In genomic region chr11:105180471-105181091, GRCm38 (mm10) we compare ENCODE assay signal across 8 mouse cellular contexts. TPM values are rescaled to one million over a fixed set of nuclear protein-coding genes. Genes with fewer than 3 reads are reported as not detected.
DNase-seq lines count a peak whose midpoint lies in the region; ATAC-seq and TF ChIP-seq lines count a peak whose summit lies in the region.

No protein-coding gene starts in this region.

- H3K4me1 ChIP-seq in E14TG2a.4 (replicated peaks; ENCODE audit: low read depth, low read length), result peaks cover 45% of the 10 kb centered on the region
- peaks cover 8% of the 10 kb centered on the region; the same call in 1 of the 2 replicates for H3K4me1 ChIP-seq in bone marrow macrophage, adult 2 months (ENCODE audit: control insufficient read depth, insufficient read depth, low read length)
- H3K4me1 ChIP-seq in erythroblast, embryonic 14.5 days (ENCODE audit: control insufficient read depth), result peaks cover 52% of the 10 kb centered on the region
- peaks cover 33% of the 10 kb centered on the region for H3K4me1 ChIP-seq in heart, embryonic 13.5 days
- peaks cover 9% of the 10 kb centered on the region for H3K4me1 ChIP-seq in kidney, postnatal 0 days (replicated peaks; ENCODE audit: insufficient read depth, low read length)
- peaks cover 37% of the 10 kb centered on the region for H3K4me1 ChIP-seq in neural tube, embryonic 13.5 days (replicated peaks)
- peaks cover 10% of the 10 kb centered on the region for H3K4me1 ChIP-seq in thymus, adult 2 months (replicated peaks; ENCODE audit: control insufficient read depth, insufficient read depth, low read length)

- no peaks in the 10 kb centered on the region for H3K27me3 ChIP-seq in E14TG2a.4 (ENCODE audit: insufficient read depth, low read length)
- no peaks in the 10 kb centered on the region for H3K27me3 ChIP-seq in erythroblast, embryonic 14.5 days (ENCODE audit: control insufficient read depth)
- H3K27me3 ChIP-seq in heart, embryonic 13.5 days (replicated peaks), result no peaks in the 10 kb centered on the region
- no peaks in the 10 kb centered on the region for H3K27me3 ChIP-seq in kidney, postnatal 0 days (ENCODE audit: insufficient read depth, low read length)
- no peaks in the 10 kb centered on the region for H3K27me3 ChIP-seq in neural tube, embryonic 13.5 days
- no peaks in the 10 kb centered on the region for H3K27me3 ChIP-seq in thymus, adult 2 months (ENCODE audit: control insufficient read depth, insufficient read depth, low read length)

- H3K9me3 ChIP-seq in E14TG2a.4 (ENCODE audit: low read length), result no peaks in the 10 kb centered on the region
- no peaks in the 10 kb centered on the region for H3K9me3 ChIP-seq in erythroblast, embryonic 14.5 days (ENCODE audit: control insufficient read depth, low read length)
- H3K9me3 ChIP-seq in heart, embryonic 13.5 days, result no peaks in the 10 kb centered on the region
- H3K9me3 ChIP-seq in kidney, postnatal 0 days (replicated peaks; ENCODE audit: low read length), result no peaks in the 10 kb centered on the region
- H3K9me3 ChIP-seq in neural tube, embryonic 13.5 days, result no peaks in the 10 kb centered on the region

- peak overlapping the region; percentile 91 for H3K4me3 ChIP-seq in E14TG2a.4 (replicated peaks; ENCODE audit: low read length)
- peak overlapping the region; percentile 69 for H3K4me3 ChIP-seq in bone marrow macrophage, adult 2 months (ENCODE audit: insufficient read depth, low read length)
- H3K4me3 ChIP-seq in erythroblast, embryonic 14.5 days (replicated peaks), result peak overlapping the region; percentile 86
- peak overlapping the region; percentile 97 for H3K4me3 ChIP-seq in heart, embryonic 13.5 days
- peak overlapping the region; percentile 96 for H3K4me3 ChIP-seq in kidney, postnatal 0 days (replicated peaks; ENCODE audit: low read depth, low read length)
- peak overlapping the region; percentile 98 for H3K4me3 ChIP-seq in neural tube, embryonic 13.5 days
- peak overlapping the region; percentile 95 for H3K4me3 ChIP-seq in thymus, adult 2 months (ENCODE audit: control insufficient read depth, insufficient read depth, low read length)

- H3K27ac ChIP-seq in bone marrow macrophage, adult 2 months (ENCODE audit: insufficient read depth, low read depth, low read length), result peak overlapping the region; percentile 56
- peak overlapping the region; percentile 97 for H3K27ac ChIP-seq in heart, embryonic 13.5 days (replicated peaks)
- H3K27ac ChIP-seq in kidney, postnatal 0 days, result peak overlapping the region; percentile 98
- peak overlapping the region; percentile 94 for H3K27ac ChIP-seq in neural tube, embryonic 13.5 days (replicated peaks)
- H3K27ac ChIP-seq in thymus, adult 2 months (ENCODE audit: control insufficient read depth, insufficient read depth, low read length), result peak overlapping the region; percentile 80

- no peak for TF ChIP-seq POLR2A in bone marrow macrophage, adult 2 months (IDR thresholded peaks at IDR 0.05; ENCODE audit: borderline replicate concordance, low read depth, low read length)
- TF ChIP-seq POLR2A in thymus, adult 2 months (IDR thresholded peaks at IDR 0.05; ENCODE audit: control insufficient read depth, extremely low read depth, insufficient read depth, low read length, poor library complexity), result no peak

- under 1% methylated on average over 35 of the region's 35 CpGs for WGBS in heart, embryonic 13.5 days
- WGBS in kidney, postnatal 0 days, result under 1% methylated on average over 34 of the region's 35 CpGs
- under 1% methylated on average over 35 of the region's 35 CpGs for WGBS in neural tube, embryonic 13.5 days
- under 1% methylated on average over 35 of the region's 35 CpGs for WGBS in thymus, adult 2 months

- no peak for TF ChIP-seq CTCF in E14TG2a.4 (conservative IDR thresholded peaks at IDR 0.05; ENCODE audit: low read length)
- no peak for TF ChIP-seq CTCF in bone marrow macrophage, adult 2 months (IDR thresholded peaks at IDR 0.05; ENCODE audit: low read depth, low read length)
- TF ChIP-seq CTCF in kidney, postnatal 0 days (IDR thresholded peaks at IDR 0.05; ENCODE audit: low read depth), result no peak
- TF ChIP-seq CTCF in thymus, adult 2 months (IDR thresholded peaks at IDR 0.05; ENCODE audit: borderline replicate concordance, control insufficient read depth, extremely low read depth, insufficient read depth, low read length, poor library complexity), result no peak

- ATAC-seq in heart, embryonic 13.5 days (ENCODE audit: extremely low read depth, insufficient number of reproducible peaks, low FRiP score, low TSS enrichment), result peak; percentile 7
- peak; percentile 35 for ATAC-seq in kidney, postnatal 0 days (replicated peaks; ENCODE audit: low FRiP score, low read depth)
- ATAC-seq in neural tube, embryonic 13.5 days (ENCODE audit: low read depth), result peak; percentile 27

- H3K9ac ChIP-seq in heart, embryonic 13.5 days, result peak overlapping the region; percentile 97
- peak overlapping the region; percentile 100 for H3K9ac ChIP-seq in kidney, postnatal 0 days (ENCODE audit: low read depth, low read length)
- H3K9ac ChIP-seq in neural tube, embryonic 13.5 days, result peak overlapping the region; percentile 99

- DNase-seq in kidney, postnatal 0 days (ENCODE audit: low spot score), result peak; percentile 47
- peak; percentile 28 to 38 for DNase-seq in lung, adult 18-20 months
- peak; percentile 70 for DNase-seq in thymus, adult 2 months

- H3K4me2 ChIP-seq in heart, embryonic 13.5 days, result peak overlapping the region; percentile 74
- H3K4me2 ChIP-seq in kidney, postnatal 0 days (ENCODE audit: low read length), result peak overlapping the region; percentile 90
- H3K4me2 ChIP-seq in neural tube, embryonic 13.5 days, result peak overlapping the region; percentile 82

- peaks cover 32% of the 10 kb centered on the region for H3K36me3 ChIP-seq in E14TG2a.4 (ENCODE audit: insufficient read depth, low read length)
- peaks cover 60% of the 10 kb centered on the region for H3K36me3 ChIP-seq in erythroblast, embryonic 14.5 days (ENCODE audit: control insufficient read depth)
- H3K36me3 ChIP-seq in heart, embryonic 13.5 days, result peaks cover 33% of the 10 kb centered on the region
- H3K36me3 ChIP-seq in kidney, postnatal 0 days (ENCODE audit: insufficient read depth, low read length), result peaks cover 9% of the 10 kb centered on the region
- peaks cover 14% of the 10 kb centered on the region for H3K36me3 ChIP-seq in neural tube, embryonic 13.5 days
- no peaks in the 10 kb centered on the region for H3K36me3 ChIP-seq in thymus, adult 2 months (ENCODE audit: control insufficient read depth, insufficient read depth, low read length)

RNA-seq across cellular contexts. Expression of gene Tlk2, which starts 2.0 kb away (rescaled TPM):
- polyA plus RNA-seq in bone marrow macrophage, adult 2 months (2012; ENCODE audit: insufficient read depth, insufficient read length, missing spikeins), result 28.0 and 35.3 TPM in 2 replicates
- polyA plus RNA-seq in erythroblast, embryonic 14.5 days (2012), result 0.56 and 0.91 TPM in 2 replicates
- polyA plus RNA-seq in heart, embryonic 13.5 days (2015; fragmentation: Nextera tagmentation; extraction: Ambion mirVana), result 12.2 and 13.2 TPM in 2 replicates
- 17.5 and 18.8 TPM in 2 replicates for polyA plus RNA-seq in kidney, postnatal 0 days (2015; fragmentation: Nextera tagmentation; extraction: Ambion mirVana)
- polyA plus RNA-seq in neural tube, embryonic 13.5 days (2015; fragmentation: Nextera tagmentation; extraction: Ambion mirVana), result 22.5 and 22.9 TPM in 2 replicates
- polyA plus RNA-seq in thymus, adult 2 months (2012; rRNA removed), result 28.6 and 31.6 TPM in 2 replicates

RNA-seq across cellular contexts. Expression of gene Gm10842, which starts 33.9 kb away (rescaled TPM):
- polyA plus RNA-seq in bone marrow macrophage, adult 2 months (2012; ENCODE audit: insufficient read depth, insufficient read length, missing spikeins), result not detected in 2 replicates
- not detected in 2 replicates for polyA plus RNA-seq in erythroblast, embryonic 14.5 days (2012)
- polyA plus RNA-seq in heart, embryonic 13.5 days (2015; fragmentation: Nextera tagmentation; extraction: Ambion mirVana), result not detected in 2 replicates
- not detected in 2 replicates for polyA plus RNA-seq in kidney, postnatal 0 days (2015; fragmentation: Nextera tagmentation; extraction: Ambion mirVana)
- polyA plus RNA-seq in neural tube, embryonic 13.5 days (2015; fragmentation: Nextera tagmentation; extraction: Ambion mirVana), result not detected in 2 replicates
- not detected in 2 replicates for polyA plus RNA-seq in thymus, adult 2 months (2012; rRNA removed)

RNA-seq across cellular contexts. Expression of gene Mettl2, which starts 54.4 kb away (rescaled TPM):
- polyA plus RNA-seq in bone marrow macrophage, adult 2 months (2012; ENCODE audit: insufficient read depth, insufficient read length, missing spikeins), result 13.6 and 14.5 TPM in 2 replicates
- polyA plus RNA-seq in erythroblast, embryonic 14.5 days (2012), result 0.31 and 0.35 TPM in 2 replicates
- polyA plus RNA-seq in heart, embryonic 13.5 days (2015; fragmentation: Nextera tagmentation; extraction: Ambion mirVana), result 26.8 and 29.7 TPM in 2 replicates
- 22.3 and 24.0 TPM in 2 replicates for polyA plus RNA-seq in kidney, postnatal 0 days (2015; fragmentation: Nextera tagmentation; extraction: Ambion mirVana)
- polyA plus RNA-seq in neural tube, embryonic 13.5 days (2015; fragmentation: Nextera tagmentation; extraction: Ambion mirVana), result 30.8 and 34.9 TPM in 2 replicates
- 20.2 and 20.4 TPM in 2 replicates for polyA plus RNA-seq in thymus, adult 2 months (2012; rRNA removed)

Comparison
In these comparisons a context has a peak if more than half of its experiments do, and no peak if none do; other contexts are left out.
1. Peak in every context shown above with its lines: DNase-seq, ATAC-seq, H3K4me3 ChIP-seq and H3K27ac ChIP-seq.
2. RNA of gene Mettl2, which starts 54.4 kb away (polyA plus RNA-seq): 30.8 to 34.9 TPM in neural tube, embryonic 13.5 days, 26.8 to 29.7 TPM in heart, embryonic 13.5 days, 22.3 to 24.0 TPM in kidney, postnatal 0 days, 20.2 to 20.4 TPM in thymus, adult 2 months and 13.6 to 14.5 TPM in bone marrow macrophage, adult 2 months; 0.31 to 0.35 TPM in erythroblast, embryonic 14.5 days; every median in the first group is over 10 times any median in the second.